In genomic region chr17:37050876-37051275, GRCm38 (mm10) we compare ENCODE assay signal across 8 mouse cellular contexts. TPM values are rescaled to one million over a fixed set of nuclear protein-coding genes. Genes with fewer than 3 reads are reported as not detected.
DNase-seq lines count a peak whose midpoint lies in the region; ATAC-seq and TF ChIP-seq lines count a peak whose summit lies in the region.

No protein-coding gene starts in this region.

- H3K4me2 ChIP-seq in lung, postnatal 0 days (replicated peaks; ENCODE audit: low read depth, low read length), result peak overlapping the region; percentile 81
- H3K4me2 ChIP-seq in hindbrain, embryonic 14.5 days (replicated peaks), result peak overlapping the region; percentile 89
- peak overlapping the region; percentile 94 for H3K4me2 ChIP-seq in midbrain, embryonic 12.5 days (replicated peaks)

- 0 out of 2 replicates have a peak overlapping the region, but pooled peaks have one; percentile 43 for H3K9ac ChIP-seq in lung, postnatal 0 days (replicated peaks; ENCODE audit: low read depth)
- peak overlapping the region; percentile 87 for H3K9ac ChIP-seq in hindbrain, embryonic 14.5 days
- H3K9ac ChIP-seq in midbrain, embryonic 12.5 days (replicated peaks), result peak overlapping the region; percentile 90

- WGBS in lung, postnatal 0 days, result 9% methylated on average over 25 of the region's 27 CpGs
- under 1% methylated on average over 27 of the region's 27 CpGs for WGBS in hindbrain, embryonic 14.5 days
- WGBS in midbrain, embryonic 12.5 days, result under 1% methylated on average over 27 of the region's 27 CpGs

- no peak overlapping the region for H3K27ac ChIP-seq in lung, postnatal 0 days (ENCODE audit: low read length)
- peak overlapping the region; percentile 85 for H3K27ac ChIP-seq in hindbrain, embryonic 14.5 days
- H3K27ac ChIP-seq in midbrain, embryonic 12.5 days (replicated peaks), result peak overlapping the region; percentile 76

- H3K36me3 ChIP-seq in lung, postnatal 0 days (ENCODE audit: insufficient read depth, low read length), result peaks cover 13% of the 10 kb centered on the region; the same call in 1 of the 2 replicates
- H3K36me3 ChIP-seq in hindbrain, embryonic 14.5 days (replicated peaks; ENCODE audit: control insufficient read depth, insufficient read depth), result peaks cover 28% of the 10 kb centered on the region
- H3K36me3 ChIP-seq in midbrain, embryonic 12.5 days, result peaks cover 25% of the 10 kb centered on the region

- H3K27me3 ChIP-seq in lung, postnatal 0 days (replicated peaks; ENCODE audit: insufficient read depth, low read length), result no peaks in the 10 kb centered on the region
- no peaks in the 10 kb centered on the region for H3K27me3 ChIP-seq in hindbrain, embryonic 14.5 days (ENCODE audit: control insufficient read depth, insufficient read depth, low read length)
- H3K27me3 ChIP-seq in midbrain, embryonic 12.5 days, result peaks cover 18% of the 10 kb centered on the region

- peak overlapping the region; percentile 44 for H3K4me3 ChIP-seq in lung, postnatal 0 days (ENCODE audit: low read depth, low read length)
- H3K4me3 ChIP-seq in hindbrain, embryonic 14.5 days (replicated peaks; ENCODE audit: low read length), result peak overlapping the region; percentile 96
- H3K4me3 ChIP-seq in midbrain, embryonic 12.5 days, result peak overlapping the region; percentile 75

- intact Hi-C loops in left cerebral cortex, postnatal 4 days (cut with DNase I), result no loop called here

- H3K9me3 ChIP-seq in lung, postnatal 0 days (ENCODE audit: low read length), result no peaks in the 10 kb centered on the region
- no peaks in the 10 kb centered on the region for H3K9me3 ChIP-seq in hindbrain, embryonic 14.5 days (ENCODE audit: control insufficient read depth, low read length)
- H3K9me3 ChIP-seq in midbrain, embryonic 12.5 days, result no peaks in the 10 kb centered on the region

- TF ChIP-seq CTCF in lung, postnatal 0 days (IDR thresholded peaks at IDR 0.05), result no peak

- peaks cover 8% of the 10 kb centered on the region for H3K4me1 ChIP-seq in lung, postnatal 0 days (ENCODE audit: insufficient read depth, low read depth, low read length)
- peaks cover 48% of the 10 kb centered on the region for H3K4me1 ChIP-seq in hindbrain, embryonic 14.5 days (replicated peaks; ENCODE audit: control insufficient read depth, insufficient read depth, low read length)
- peaks cover 50% of the 10 kb centered on the region for H3K4me1 ChIP-seq in midbrain, embryonic 12.5 days

- DNase-seq in cerebellum, adult 8-10 months, result peak; percentile 64
- no peak for DNase-seq in cerebellum, postnatal 14 days
- DNase-seq in lung, postnatal 0 days (ENCODE audit: low spot score), result no peak
- no peak for DNase-seq in lung, postnatal 14 days
- no peak for DNase-seq in hindbrain, embryonic 14.5 days (ENCODE audit: low spot score)
- DNase-seq in left cerebral cortex, postnatal 4 days, result no peak

- TF ChIP-seq EP300 in lung, postnatal 0 days (IDR thresholded peaks at IDR 0.05), result no peak

- no peak for ATAC-seq in lung, postnatal 0 days
- ATAC-seq in hindbrain, embryonic 14.5 days (ENCODE audit: low FRiP score), result peak; percentile 9
- ATAC-seq in midbrain, embryonic 12.5 days (ENCODE audit: low FRiP score, low read depth), result peak; percentile 39; the same call in 1 of the 2 replicates
- no peak for ATAC-seq in granulocyte monocyte progenitor cell, adult 5-6 weeks (replicated peaks; ENCODE audit: poor library complexity, severe bottlenecking)

RNA-seq across cellular contexts. Expression of gene Gabbr1, which starts 5.1 kb away (rescaled TPM):
- 5.8 and 6.2 TPM in 2 replicates for polyA plus RNA-seq in lung, postnatal 0 days (2015; fragmentation: Nextera tagmentation; extraction: Ambion mirVana)
- polyA plus RNA-seq in hindbrain, embryonic 14.5 days (2014; fragmentation: Nextera tagmentation; extraction: Ambion mirVana), result 114 and 117 TPM in 2 replicates
- 33.4 and 35.9 TPM in 2 replicates for polyA plus RNA-seq in midbrain, embryonic 12.5 days (2016; fragmentation: Nextera tagmentation; extraction: Ambion mirVana)
- 1.3 and 2.0 TPM in 2 replicates for total RNA-seq in granulocyte monocyte progenitor cell, adult 5-6 weeks (2014; fragmentation: Nextera tagmentation)
- total RNA-seq in granulocyte monocyte progenitor cell, adult 5-6 weeks (2017), result 0.57 and 1.7 TPM in 2 replicates
- 100 to 1,000 TPM; 430 to 482 TPM for total RNA-seq in left cerebral cortex, postnatal 4 days (2021)

RNA-seq across cellular contexts. Expression of gene Mog, which starts 27.7 kb away (rescaled TPM):
- 0.07 TPM in 1 of 2 replicates, not detected in the other for polyA plus RNA-seq in lung, postnatal 0 days (2015; fragmentation: Nextera tagmentation; extraction: Ambion mirVana)
- 2.2 and 3.1 TPM in 2 replicates for polyA plus RNA-seq in hindbrain, embryonic 14.5 days (2014; fragmentation: Nextera tagmentation; extraction: Ambion mirVana)
- polyA plus RNA-seq in midbrain, embryonic 12.5 days (2016; fragmentation: Nextera tagmentation; extraction: Ambion mirVana), result 0.68 and 0.96 TPM in 2 replicates
- not detected in 2 replicates for total RNA-seq in granulocyte monocyte progenitor cell, adult 5-6 weeks (2014; fragmentation: Nextera tagmentation)
- total RNA-seq in granulocyte monocyte progenitor cell, adult 5-6 weeks (2017), result not detected in 2 replicates
- total RNA-seq in left cerebral cortex, postnatal 4 days (2021), result under 1 TPM in 1 of 2 experiments, not detected in 1; 0.20 TPM

RNA-seq across cellular contexts. Expression of gene Olfr90, which starts 37.4 kb away (rescaled TPM):
- not detected in 2 replicates for polyA plus RNA-seq in lung, postnatal 0 days (2015; fragmentation: Nextera tagmentation; extraction: Ambion mirVana)
- polyA plus RNA-seq in hindbrain, embryonic 14.5 days (2014; fragmentation: Nextera tagmentation; extraction: Ambion mirVana), result not detected in 2 replicates
- polyA plus RNA-seq in midbrain, embryonic 12.5 days (2016; fragmentation: Nextera tagmentation; extraction: Ambion mirVana), result 0.14 TPM in 1 of 2 replicates, not detected in the other
- total RNA-seq in granulocyte monocyte progenitor cell, adult 5-6 weeks (2014; fragmentation: Nextera tagmentation), result not detected in 2 replicates
- total RNA-seq in granulocyte monocyte progenitor cell, adult 5-6 weeks (2017), result not detected in 2 replicates
- not detected for total RNA-seq in left cerebral cortex, postnatal 4 days (2021)

RNA-seq across cellular contexts. Expression of gene Olfr91, which starts 47.2 kb away (rescaled TPM):
- polyA plus RNA-seq in lung, postnatal 0 days (2015; fragmentation: Nextera tagmentation; extraction: Ambion mirVana), result not detected in 2 replicates
- not detected in 2 replicates for polyA plus RNA-seq in hindbrain, embryonic 14.5 days (2014; fragmentation: Nextera tagmentation; extraction: Ambion mirVana)
- polyA plus RNA-seq in midbrain, embryonic 12.5 days (2016; fragmentation: Nextera tagmentation; extraction: Ambion mirVana), result not detected in 2 replicates
- not detected in 2 replicates for total RNA-seq in granulocyte monocyte progenitor cell, adult 5-6 weeks (2014; fragmentation: Nextera tagmentation)
- not detected in 2 replicates for total RNA-seq in granulocyte monocyte progenitor cell, adult 5-6 weeks (2017)
- not detected for total RNA-seq in left cerebral cortex, postnatal 4 days (2021)

RNA-seq across cellular contexts. Expression of gene Zfp57, which starts 49.9 kb away (rescaled TPM):
- polyA plus RNA-seq in lung, postnatal 0 days (2015; fragmentation: Nextera tagmentation; extraction: Ambion mirVana), result 35.6 and 44.3 TPM in 2 replicates
- polyA plus RNA-seq in hindbrain, embryonic 14.5 days (2014; fragmentation: Nextera tagmentation; extraction: Ambion mirVana), result 225 and 236 TPM in 2 replicates
- 175 and 190 TPM in 2 replicates for polyA plus RNA-seq in midbrain, embryonic 12.5 days (2016; fragmentation: Nextera tagmentation; extraction: Ambion mirVana)
- total RNA-seq in granulocyte monocyte progenitor cell, adult 5-6 weeks (2014; fragmentation: Nextera tagmentation), result 1.2 TPM in 1 of 2 replicates, not detected in the other
- 0.57 TPM in 1 of 2 replicates, not detected in the other for total RNA-seq in granulocyte monocyte progenitor cell, adult 5-6 weeks (2017)
- total RNA-seq in left cerebral cortex, postnatal 4 days (2021), result 100 to 1,000 TPM; 218 to 227 TPM

Comparison
In these comparisons a context has a peak if more than half of its experiments do, and no peak if none do; other contexts are left out.
1. ATAC-seq: peak in hindbrain, embryonic 14.5 days (single experiment) and midbrain, embryonic 12.5 days (single experiment); none in lung, postnatal 0 days (single experiment) and granulocyte monocyte progenitor cell, adult 5-6 weeks (single experiment).
2. H3K4me3 ChIP-seq: peak in every context shown above with its lines; median percentile 96 in hindbrain, embryonic 14.5 days; 75 in midbrain, embryonic 12.5 days; 44 in lung, postnatal 0 days.
3. Peak in every context shown above with its lines, with median percentiles within 50 percentile points of each other: H3K4me2 ChIP-seq and H3K9ac ChIP-seq.